9 mouse cellular contexts compared by ENCODE assay signal in the genomic region with DNA sequence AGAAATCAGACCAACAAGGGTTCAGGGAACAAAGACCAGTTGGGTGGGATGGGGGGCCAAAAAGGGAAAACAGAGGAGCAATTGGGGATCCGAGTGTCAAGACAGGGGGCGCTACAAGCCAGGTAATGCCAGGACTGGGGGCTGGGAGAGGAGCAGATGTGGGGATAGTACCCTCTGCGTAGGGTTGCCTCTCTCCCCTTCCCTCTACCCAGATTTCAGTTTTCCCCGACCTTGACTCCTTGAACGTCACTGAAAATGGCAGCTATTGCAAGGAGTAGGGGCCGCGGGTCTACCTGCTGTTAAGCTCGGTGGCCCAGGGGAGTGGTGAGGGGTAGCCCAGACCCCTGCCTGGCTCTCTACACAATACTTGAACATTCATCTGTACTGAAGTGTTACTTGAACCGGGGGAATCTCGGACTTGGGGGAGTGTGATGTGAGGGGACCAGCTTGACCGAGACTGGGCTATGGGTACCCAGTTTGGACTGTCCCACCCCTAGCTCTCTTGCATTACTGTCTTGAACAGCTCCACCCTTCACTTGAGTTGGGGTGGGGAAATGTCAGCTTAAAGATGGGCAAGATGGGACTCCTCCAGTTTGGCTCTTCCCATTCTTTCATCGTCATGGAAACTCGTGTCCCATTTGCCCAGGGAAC. TPM values are rescaled to one million over a fixed set of nuclear protein-coding genes. Genes with fewer than 3 reads are reported as not detected.
DNase-seq lines count a peak whose midpoint lies in the region; ATAC-seq lines count a peak whose summit lies in the region.
"Had no signal": no experiment of that assay in that cellular context is flagged by ENCODE, and none has a peak within 500 bp of the region (broad histone marks: within the 10 kb centered on the region; RNA-seq: fewer than 3 reads in every experiment).

No protein-coding gene starts in this region.

- H3K27me3 ChIP-seq in hindbrain, embryonic 13.5 days = no peaks in the 10 kb centered on the region
- no peaks in the 10 kb centered on the region; the same call in 1 of the 2 replicates for H3K27me3 ChIP-seq in midbrain, embryonic 11.5 days (ENCODE audit: control insufficient read depth, insufficient read depth, low read length)

- peaks cover 52% of the 10 kb centered on the region for H3K36me3 ChIP-seq in hindbrain, embryonic 13.5 days
- H3K36me3 ChIP-seq in midbrain, embryonic 11.5 days (ENCODE audit: control insufficient read depth, insufficient read depth, low read length) = peaks cover 12% of the 10 kb centered on the region

- H3K9ac ChIP-seq in hindbrain, embryonic 13.5 days = no peak overlapping the region
- no peak overlapping the region for H3K9ac ChIP-seq in midbrain, embryonic 11.5 days (ENCODE audit: low read length)

- H3K4me3 ChIP-seq in hindbrain, embryonic 13.5 days = no peak overlapping the region
- no peak overlapping the region for H3K4me3 ChIP-seq in midbrain, embryonic 11.5 days (ENCODE audit: low read depth, low read length)

- H3K9me3 ChIP-seq in hindbrain, embryonic 13.5 days = no peaks in the 10 kb centered on the region
- no peaks in the 10 kb centered on the region for H3K9me3 ChIP-seq in midbrain, embryonic 11.5 days (ENCODE audit: control insufficient read depth, low read length)

- DNase-seq in embryo, embryonic 10.5 days (ENCODE audit: low spot score) = peak; percentile 8
- no peak for DNase-seq in embryo, embryonic 11 days
- peak; percentile 31 for DNase-seq in right cerebral cortex, postnatal 4 days
- no peak for DNase-seq in right cerebral cortex, postnatal 10 days (ENCODE audit: low spot score in 2 of 2)
- no peak for DNase-seq in midbrain, embryonic 11.5 days (ENCODE audit: low spot score, missing footprints)
- DNase-seq in layer of hippocampus, adult 9-10 months (ENCODE audit: low spot score) = no peak
- DNase-seq in c-Kit-positive CD71-positive TER-119-positive erythroid progenitor cells, embryonic 14.5 days (ENCODE audit: low spot score) = no peak

- H3K4me1 ChIP-seq in hindbrain, embryonic 13.5 days (replicated peaks) = peaks cover 30% of the 10 kb centered on the region
- peaks cover 23% of the 10 kb centered on the region for H3K4me1 ChIP-seq in midbrain, embryonic 11.5 days (ENCODE audit: control insufficient read depth, insufficient read depth, low read length)

- H3K27ac ChIP-seq in hindbrain, embryonic 13.5 days = peak overlapping the region; percentile 24; the same call in 1 of the 2 replicates
- H3K27ac ChIP-seq in midbrain, embryonic 11.5 days (ENCODE audit: low read depth, low read length) = peak overlapping the region; percentile 62

- peak; percentile 40 for ATAC-seq in hindbrain, embryonic 13.5 days (ENCODE audit: low FRiP score)
- ATAC-seq in midbrain, embryonic 11.5 days (ENCODE audit: low FRiP score) = no peak; the same call in 1 of the 2 replicates

- 51% methylated on average over 13 of the region's 13 CpGs for WGBS in hindbrain, embryonic 13.5 days
- 41% methylated on average over 13 of the region's 13 CpGs for WGBS in midbrain, embryonic 11.5 days

- H3K4me2 ChIP-seq in hindbrain, embryonic 13.5 days = 0 out of 2 replicates have a peak overlapping the region, but pooled peaks have one; percentile 65
- H3K4me2 ChIP-seq in midbrain, embryonic 11.5 days = peak overlapping the region; percentile 21; the same call in 1 of the 2 replicates

RNA-seq across cellular contexts. Expression of a gene that starts 1.1 kb away (rescaled TPM):
- 8.0 and 9.1 TPM in 2 replicates for polyA plus RNA-seq in hindbrain, embryonic 13.5 days (2015; fragmentation: Nextera tagmentation; extraction: Ambion mirVana)
- 6.1 and 6.3 TPM in 2 replicates for polyA plus RNA-seq in midbrain, embryonic 11.5 days (2014; fragmentation: Nextera tagmentation; extraction: Ambion mirVana)

RNA-seq across cellular contexts. Expression of a gene that starts 8.0 kb away (rescaled TPM):
- 17.8 and 20.9 TPM in 2 replicates for polyA plus RNA-seq in hindbrain, embryonic 13.5 days (2015; fragmentation: Nextera tagmentation; extraction: Ambion mirVana)
- polyA plus RNA-seq in midbrain, embryonic 11.5 days (2014; fragmentation: Nextera tagmentation; extraction: Ambion mirVana) = 19.0 and 22.1 TPM in 2 replicates

RNA-seq across cellular contexts. Expression of a gene that starts 16.9 kb away (rescaled TPM):
- polyA plus RNA-seq in hindbrain, embryonic 13.5 days (2015; fragmentation: Nextera tagmentation; extraction: Ambion mirVana) = not detected in 2 replicates
- polyA plus RNA-seq in midbrain, embryonic 11.5 days (2014; fragmentation: Nextera tagmentation; extraction: Ambion mirVana) = not detected in 2 replicates
- polyA plus RNA-seq: gonadal fat pad, adult 2 months had no signal

RNA-seq across cellular contexts. Expression of a gene that starts 24.1 kb away (rescaled TPM):
- polyA plus RNA-seq in hindbrain, embryonic 13.5 days (2015; fragmentation: Nextera tagmentation; extraction: Ambion mirVana) = 9.0 and 9.3 TPM in 2 replicates
- 8.3 and 9.3 TPM in 2 replicates for polyA plus RNA-seq in midbrain, embryonic 11.5 days (2014; fragmentation: Nextera tagmentation; extraction: Ambion mirVana)

RNA-seq across cellular contexts. Expression of a gene that starts 31.9 kb away (rescaled TPM):
- 9.6 TPM in 2 replicates for polyA plus RNA-seq in hindbrain, embryonic 13.5 days (2015; fragmentation: Nextera tagmentation; extraction: Ambion mirVana)
- polyA plus RNA-seq in midbrain, embryonic 11.5 days (2014; fragmentation: Nextera tagmentation; extraction: Ambion mirVana) = 7.9 and 8.2 TPM in 2 replicates

Comparison
In these comparisons a context has a peak if more than half of its experiments do, and no peak if none do; other contexts are left out.
1. DNase-seq: peak in embryo, embryonic 10.5 days (single experiment) and right cerebral cortex, postnatal 4 days (single experiment); none in embryo, embryonic 11 days (single experiment), right cerebral cortex, postnatal 10 days (0 of 2), midbrain, embryonic 11.5 days (single experiment), layer of hippocampus, adult 9-10 months (single experiment) and c-Kit-positive CD71-positive TER-119-positive erythroid progenitor cells, embryonic 14.5 days (single experiment).